Mouse (Mus musculus): ENCODE results near the gene Arhgef10l.

The Arhgef10l gene

GRCm38 (mm10) chr4:140661406-140662022, 4.3 kb downstream of the Arhgef10l start:
- DNase-seq (ENCODE audit: low spot score in 2 of 2): no peak

DNA sequence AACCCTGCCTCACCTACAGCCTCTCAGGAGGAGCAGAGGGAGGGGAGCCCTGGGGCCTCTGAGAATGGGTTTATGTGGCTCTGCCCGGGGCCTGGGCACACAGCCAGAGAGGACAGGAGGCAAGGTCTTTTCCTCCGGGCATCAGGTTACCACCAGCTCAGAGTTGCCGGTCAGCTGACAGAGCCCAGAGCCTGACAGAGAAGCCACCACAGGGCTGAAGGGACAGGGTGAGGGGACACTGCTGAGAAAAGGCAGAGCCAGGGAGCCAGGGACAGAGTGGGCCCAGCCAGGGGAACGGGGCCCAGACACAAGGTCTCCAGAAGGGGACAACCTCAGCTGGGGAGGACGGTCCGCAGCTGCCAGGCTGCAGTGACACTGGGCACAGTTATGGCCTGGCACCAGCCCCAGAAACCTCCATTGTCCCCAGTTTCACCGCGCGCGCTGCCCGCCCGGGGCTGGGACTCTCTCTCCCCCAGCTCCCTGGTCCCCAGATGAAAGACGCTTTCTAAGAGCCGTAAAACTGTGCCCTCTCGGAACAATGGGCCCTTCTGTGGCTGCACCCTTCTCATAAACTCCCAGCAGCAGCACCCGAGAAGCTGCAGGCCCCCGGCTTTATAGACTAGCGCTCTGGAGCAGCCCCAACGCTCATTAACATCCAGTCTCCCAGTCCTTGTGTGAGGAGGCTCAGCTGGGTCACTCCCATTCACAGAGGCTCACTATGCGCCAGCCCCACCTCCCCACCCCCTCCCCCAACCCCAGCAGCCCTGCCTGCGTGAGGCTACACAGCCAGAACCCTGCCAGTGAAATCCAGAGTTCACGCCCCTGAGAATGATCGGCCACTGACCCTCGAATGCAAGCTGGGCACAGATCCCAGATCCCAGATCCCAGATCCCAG, 7.9 kb downstream of the Arhgef10l start:
- DNase-seq (ENCODE audit: low spot score in 2 of 2): peak; percentile 60 to 79

DNA sequence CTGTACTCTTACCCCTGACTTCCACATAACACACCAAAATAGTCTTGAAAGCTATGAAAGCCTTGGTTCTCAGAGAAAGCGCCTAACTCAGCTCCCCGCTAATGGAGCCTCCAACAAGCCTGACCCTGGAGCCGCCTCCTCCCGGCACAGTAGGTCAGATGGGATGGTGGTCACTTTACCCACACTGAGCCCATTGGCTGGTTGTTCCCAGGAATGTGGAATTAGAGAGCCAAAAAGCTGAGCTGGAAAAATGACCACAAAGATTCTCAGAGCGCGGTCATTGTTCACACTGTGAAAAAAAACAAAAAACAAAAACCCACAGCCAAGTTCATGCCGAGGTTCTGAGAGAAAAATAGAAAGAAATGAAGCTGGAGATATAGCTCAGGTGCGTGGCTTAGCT, 9.3 kb downstream of the Arhgef10l start:
- DNase-seq (ENCODE audit: low spot score in 2 of 2): no peak

DNA sequence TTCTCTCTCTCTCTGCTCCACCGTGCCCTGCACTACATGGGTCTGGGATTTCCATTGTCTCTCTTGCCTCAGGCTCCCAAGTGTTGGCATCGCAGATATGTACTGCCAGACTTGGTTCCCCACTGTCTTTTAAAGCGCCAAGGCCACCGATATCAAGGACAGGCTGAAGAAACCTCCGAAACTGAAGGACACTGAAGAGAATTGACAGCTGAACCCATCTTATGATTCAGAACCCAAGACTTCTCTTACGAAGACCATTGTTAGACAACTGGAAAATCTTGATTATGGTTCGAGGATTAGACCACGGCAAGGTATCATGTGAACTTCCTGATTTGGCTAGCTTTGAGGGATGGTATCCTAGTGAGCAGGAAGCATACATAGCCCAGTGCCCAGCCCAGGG, 11.0 kb downstream of the Arhgef10l start:
- no peak for DNase-seq (ENCODE audit: low spot score in 2 of 2)

DNA sequence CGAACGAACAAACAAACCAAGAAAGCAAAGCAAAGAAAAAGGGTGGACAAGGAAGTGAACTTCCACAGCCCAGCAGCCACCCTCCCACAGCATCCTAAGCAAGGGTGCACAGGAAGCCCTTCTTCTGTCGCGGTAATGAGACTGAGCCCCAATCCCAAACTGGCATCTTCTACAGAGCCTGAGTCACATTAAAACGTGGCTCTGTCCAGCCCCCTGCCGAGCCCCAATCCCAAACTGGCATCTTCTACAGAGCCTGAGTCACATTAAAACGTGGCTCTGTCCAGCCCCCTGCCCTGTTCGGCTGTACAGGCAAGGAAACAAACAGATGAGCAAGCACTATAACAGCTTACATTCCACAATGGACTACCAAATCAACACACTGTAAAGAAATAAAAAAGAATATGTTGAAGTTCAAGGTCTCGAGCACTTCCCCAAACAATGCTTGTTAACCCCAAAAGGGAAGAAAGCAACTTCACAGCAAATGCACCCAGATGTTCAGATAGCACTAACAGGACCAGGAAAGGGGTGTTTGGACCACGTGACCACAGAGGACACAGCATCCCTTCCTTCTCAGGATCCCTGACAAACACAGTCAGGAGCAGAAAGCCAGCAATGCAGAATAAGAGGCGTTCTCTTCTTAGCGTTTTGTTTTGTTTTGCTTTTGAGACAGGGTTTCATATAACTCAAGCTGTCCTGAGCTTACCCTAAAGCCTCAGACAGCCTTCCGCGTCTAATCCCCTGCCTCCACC, 11.8 kb downstream of the Arhgef10l start:
- DNase-seq (ENCODE audit: low spot score in 2 of 2): no peak

- no peak for DNase-seq (ENCODE audit: low spot score in 2 of 2)
Observed at GRCm38 (mm10) chr4:140649731-140650130, 16.1 kb downstream of the Arhgef10l start.

- no peak for DNase-seq (ENCODE audit: low spot score in 2 of 2)
Observed at GRCm38 (mm10) chr4:140649207-140649591, 16.6 kb downstream of the Arhgef10l start.

DNA sequence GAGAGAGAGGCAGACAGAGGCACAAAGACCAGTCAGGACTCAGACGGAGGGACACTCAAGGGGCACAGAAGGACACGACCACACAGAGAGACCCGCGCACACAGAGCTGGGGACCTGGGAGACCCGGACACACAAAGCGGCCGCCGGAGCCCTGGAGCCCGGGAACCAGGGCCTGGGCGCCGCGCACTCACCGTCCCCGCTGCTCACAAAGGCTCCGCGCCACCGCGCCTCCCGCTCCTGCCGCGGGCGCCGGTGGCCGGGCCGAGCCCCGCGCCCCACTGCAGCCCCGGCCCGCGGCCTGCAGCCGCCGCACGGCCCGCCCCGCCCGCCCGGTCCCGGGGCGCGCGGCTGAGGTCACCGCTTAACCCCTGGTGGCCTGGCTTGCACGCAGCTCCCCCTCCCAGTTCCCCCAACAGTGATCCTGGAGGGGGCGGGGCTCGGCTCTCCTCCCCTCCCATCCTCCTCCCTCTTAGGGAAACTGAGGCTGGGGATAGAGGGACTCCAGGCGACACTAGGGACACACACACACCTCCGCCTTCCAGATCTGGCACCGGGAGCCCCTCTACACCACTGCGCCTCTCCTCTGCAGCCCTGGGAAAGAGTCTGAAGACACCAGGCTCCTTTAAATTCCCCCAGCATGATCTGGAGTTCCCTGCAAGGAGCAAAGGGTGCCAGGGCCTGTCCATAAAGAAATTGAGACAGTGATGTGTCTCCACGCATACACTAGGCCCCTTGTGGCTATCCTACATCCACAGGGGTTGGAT, 17.2 kb downstream of the Arhgef10l start:
- peak in 1 of 2 experiments; percentile 62 for DNase-seq (ENCODE audit: low spot score in 2 of 2)

DNA sequence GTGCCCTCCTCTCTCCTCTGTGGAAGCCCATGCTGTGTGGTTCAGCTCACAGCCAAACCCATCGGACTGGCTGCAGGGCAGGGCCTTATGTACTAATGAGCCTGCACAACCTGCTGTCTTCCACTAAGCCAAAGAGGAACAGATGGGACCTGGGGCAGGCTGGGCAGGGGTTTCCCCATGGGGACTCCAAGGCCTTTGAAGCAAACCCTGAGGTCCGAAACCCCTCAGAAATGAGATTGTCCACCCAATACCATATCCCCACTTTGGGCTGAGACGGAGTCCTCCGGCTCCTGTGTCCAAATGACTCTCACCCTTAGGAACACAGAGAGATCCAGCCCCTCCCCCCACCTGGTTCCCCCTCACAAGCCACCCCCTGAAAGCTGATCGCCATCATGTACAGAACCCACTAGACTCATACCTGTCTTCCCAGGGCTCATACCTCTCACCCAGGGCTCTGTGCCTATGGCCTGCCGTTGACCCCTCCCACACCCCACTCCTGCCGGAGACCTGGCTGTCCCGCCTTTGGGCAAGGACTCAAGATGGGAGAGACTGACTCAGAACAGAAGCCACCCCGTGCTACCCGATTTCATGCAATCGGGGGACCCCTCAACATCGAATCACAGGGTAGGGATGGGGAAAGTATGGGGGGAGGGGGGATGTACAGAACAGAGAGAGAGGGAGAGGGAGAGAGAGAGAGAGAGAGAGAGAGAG, 17.9 kb downstream of the Arhgef10l start:
- DNase-seq (ENCODE audit: low spot score in 2 of 2): peak in 1 of 2 experiments; percentile 57

DNA sequence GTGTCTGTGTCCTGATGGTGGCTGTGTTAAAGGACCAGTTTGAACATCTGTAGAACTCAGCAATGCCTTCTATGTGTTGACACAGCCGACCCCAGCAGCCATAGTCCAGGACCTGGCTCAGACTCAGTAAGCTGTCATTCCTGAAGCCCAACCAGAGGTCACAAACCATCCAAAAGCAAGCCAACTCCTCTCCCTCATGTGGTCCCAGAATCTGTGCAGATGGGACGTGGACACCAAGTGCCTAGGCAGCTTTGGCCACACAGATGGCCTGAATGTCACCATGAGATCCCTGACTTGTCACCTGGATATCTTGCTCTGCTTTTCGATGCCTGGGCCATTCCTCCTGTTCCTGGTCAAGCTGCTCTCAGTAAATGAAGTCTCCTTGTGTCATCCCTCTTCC, 20.2 kb downstream of the Arhgef10l start:
- no peak for DNase-seq (ENCODE audit: low spot score in 2 of 2)

DNA sequence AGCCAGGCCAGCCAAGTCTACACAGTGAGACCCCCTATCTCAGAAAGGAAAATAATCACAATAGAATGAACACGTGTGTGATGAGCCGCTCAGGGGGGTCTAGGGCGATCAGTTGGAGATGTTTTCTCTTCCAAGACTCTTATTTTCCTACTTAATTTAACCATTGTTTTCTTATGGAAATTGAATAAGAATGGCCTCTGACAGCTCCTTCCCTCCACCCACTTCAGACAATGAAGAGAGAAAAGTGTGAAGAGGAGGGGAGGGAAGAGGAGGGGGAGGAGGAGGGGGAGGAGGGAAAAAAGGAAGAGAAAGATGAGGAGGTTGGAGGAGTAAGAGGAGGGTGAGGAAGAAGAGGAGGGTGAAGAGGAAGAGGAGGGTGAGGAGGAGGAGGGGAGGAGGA, 21.1 kb downstream of the Arhgef10l start:
- DNase-seq (ENCODE audit: low spot score in 2 of 2): no peak

DNA sequence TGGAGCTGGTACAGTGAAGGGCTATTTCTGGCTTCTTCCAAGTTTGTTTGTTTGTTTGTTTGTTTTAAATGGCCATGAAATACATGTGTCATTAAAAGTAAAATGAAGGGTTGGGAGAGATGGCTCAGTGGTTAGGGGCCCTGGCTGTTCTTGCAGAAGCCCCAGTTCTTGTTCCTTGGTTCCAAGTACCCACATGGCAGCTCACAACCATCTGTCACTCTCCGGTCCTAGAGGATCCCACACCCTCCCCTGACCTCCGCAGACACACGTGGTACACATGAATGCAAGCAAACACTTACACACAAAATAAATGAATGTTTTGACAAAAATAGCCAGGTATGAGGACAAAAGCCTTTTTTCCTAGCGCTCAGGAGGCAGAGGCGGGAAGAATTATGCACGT, 21.5 kb downstream of the Arhgef10l start:
- no peak for DNase-seq (ENCODE audit: low spot score in 2 of 2)

DNA sequence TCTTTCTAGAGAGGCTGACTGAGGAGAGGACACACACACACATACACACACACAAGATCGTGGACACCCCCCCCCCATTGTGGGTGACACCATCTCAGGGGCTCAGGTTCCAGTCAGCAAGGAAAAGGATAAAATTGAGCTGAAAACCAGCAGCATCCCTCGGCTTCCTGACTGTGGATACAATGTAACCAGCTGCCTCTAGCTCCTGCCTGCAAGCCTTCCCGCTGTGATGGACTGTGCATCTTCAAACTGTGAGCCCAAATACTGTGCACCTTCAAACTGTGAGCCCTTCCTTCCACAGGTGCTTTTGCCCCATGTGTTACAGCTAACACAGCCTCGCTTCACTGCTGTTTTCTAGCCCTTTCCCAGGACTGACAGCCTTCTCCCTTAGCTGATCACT, 23.4 kb downstream of the Arhgef10l start:
- DNase-seq (ENCODE audit: low spot score in 2 of 2): no peak

DNA sequence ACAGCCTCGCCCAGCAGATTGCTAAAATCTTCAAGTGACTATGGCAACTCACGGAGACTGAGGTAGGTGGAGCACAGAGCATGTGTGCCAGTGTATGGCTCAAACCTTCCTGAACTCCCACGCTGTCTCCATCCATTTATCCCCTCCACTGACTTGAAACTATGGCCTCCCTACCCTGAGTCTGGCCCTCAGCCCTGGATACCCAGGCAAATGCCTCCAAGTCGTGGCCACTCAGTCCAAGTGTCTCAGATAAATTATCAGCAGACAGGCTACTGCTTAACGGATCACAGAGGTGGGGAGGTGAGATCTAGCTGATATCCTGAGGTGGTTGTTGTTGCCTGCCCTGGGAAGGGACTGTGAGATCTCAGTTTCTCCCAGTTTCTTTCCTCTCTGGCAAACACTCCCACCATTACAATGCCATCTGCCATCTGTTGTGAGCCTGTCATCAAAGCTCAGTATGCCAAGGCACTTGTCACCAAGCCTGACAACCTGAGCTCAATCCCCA, 24.3 kb downstream of the Arhgef10l start:
- DNase-seq (ENCODE audit: low spot score in 2 of 2): no peak

DNA sequence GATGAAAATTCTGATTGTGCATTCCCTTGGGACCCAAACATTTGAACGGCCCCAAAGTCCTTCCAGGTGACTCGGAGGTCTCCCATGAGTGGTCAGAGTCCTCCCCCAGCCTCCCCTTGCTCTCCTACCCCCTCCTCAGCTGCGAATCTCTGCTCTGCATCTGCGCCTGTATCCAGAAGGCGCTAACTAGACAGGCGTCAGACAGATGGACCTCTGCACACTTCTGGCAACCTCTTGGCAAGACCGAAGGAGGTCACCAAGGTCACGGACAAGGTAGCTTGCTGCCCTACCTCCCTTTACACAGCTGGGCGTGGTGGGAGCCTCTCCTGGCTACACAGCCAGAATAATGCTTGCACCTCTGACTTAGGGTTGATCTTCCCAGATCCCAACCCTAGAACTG, 25.1 kb downstream of the Arhgef10l start:
- no peak for DNase-seq (ENCODE audit: low spot score in 2 of 2)

DNA sequence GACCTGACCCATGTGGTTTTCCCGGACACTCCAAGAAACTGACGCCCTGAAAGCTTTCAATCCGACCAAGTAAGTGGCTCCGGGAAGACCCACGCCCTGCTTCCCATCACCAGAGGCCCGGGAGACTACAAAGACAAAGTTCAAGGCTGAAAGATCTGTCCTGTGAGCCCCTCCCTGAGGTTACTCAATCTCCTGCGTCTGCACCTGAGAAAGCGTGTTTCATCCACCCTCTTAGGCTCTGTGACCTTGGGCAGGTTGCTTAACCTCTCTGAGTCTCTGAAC, 25.6 kb downstream of the Arhgef10l start:
- no peak for DNase-seq (ENCODE audit: low spot score in 2 of 2)

- no peak for DNase-seq (ENCODE audit: low spot score in 2 of 2)
Observed at GRCm38 (mm10) chr4:140639431-140640241, 26.2 kb downstream of the Arhgef10l start.

- no peak for DNase-seq (ENCODE audit: low spot score in 2 of 2)
Observed at GRCm38 (mm10) chr4:140638591-140638990, 27.2 kb downstream of the Arhgef10l start.

DNA sequence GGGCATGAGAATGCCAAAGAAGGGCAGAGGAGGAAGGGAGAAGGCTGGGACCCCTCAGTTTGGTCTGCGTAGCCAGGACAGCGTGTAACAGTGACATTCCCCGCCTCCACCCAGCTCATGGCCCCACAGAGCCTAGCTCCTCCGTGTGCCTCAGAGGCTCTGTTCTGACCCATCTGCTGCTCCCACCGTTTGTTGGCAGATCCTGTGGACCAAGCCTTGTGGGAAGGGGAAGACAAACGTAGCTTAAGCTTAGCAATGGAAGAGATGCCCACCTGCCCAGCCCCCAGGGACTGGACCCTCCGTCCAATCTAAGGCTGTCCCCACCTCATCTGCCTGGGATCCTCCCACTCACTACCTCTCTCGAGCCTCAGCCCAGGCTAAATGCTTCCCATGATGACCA, 28.5 kb downstream of the Arhgef10l start:
- DNase-seq (ENCODE audit: low spot score in 2 of 2): no peak

- no peak for DNase-seq (ENCODE audit: low spot score in 2 of 2)
Observed at GRCm38 (mm10) chr4:140636312-140636996, 29.4 kb downstream of the Arhgef10l start.
